Mouse (Mus musculus): Measurements from ENCODE around the gene Lrrc8e.

DNA sequence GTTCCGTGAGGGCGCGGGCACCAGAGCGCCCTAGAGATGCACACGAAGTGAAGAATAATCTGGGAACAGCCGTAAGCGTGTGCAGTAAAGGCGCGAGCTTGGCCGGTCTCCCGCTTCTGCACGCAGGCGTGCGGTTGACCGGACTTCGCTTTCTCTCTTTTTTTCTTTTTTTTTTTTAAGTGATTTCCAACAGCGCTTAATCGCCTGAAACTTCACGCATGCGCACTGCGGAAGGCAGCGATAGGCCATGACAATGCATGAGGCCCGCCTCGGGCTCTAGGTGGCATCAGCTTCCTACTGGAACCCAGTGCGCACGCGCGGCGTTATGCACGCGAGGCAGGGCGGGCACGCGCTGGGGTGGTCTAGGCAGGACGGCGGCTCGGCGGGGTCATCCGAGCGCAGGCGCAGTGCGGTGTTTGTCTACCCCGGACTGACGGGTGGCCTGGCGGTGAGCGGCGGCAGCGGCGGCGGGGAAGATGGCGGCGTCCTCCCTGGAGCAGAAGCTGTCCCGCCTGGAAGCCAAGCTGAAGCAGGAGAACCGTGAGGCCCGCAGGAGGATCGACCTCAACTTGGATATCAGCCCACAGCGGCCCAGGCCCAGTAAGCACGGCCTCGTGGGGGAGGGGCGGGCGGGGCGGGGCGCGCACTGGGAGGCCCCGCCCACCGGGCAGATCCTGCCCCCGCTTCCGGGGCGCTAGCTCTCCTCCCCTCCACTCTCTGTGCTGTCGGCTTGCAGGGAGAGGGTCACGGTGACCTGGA is 12.0 kb downstream of the Lrrc8e start, which contains the start of the genes Map2k7 and Gm49320:
- TF ChIP-seq CTCF (IDR thresholded peaks at IDR 0.05; ENCODE audit: borderline replicate concordance, insufficient read depth, low read depth, low read length) (peak; percentile 60), POLR2A (IDR thresholded peaks at IDR 0.05; ENCODE audit: borderline replicate concordance, insufficient read depth, low read length) (peak; percentile 61)
